ENCODE assay signal across 19 mouse cellular contexts in genomic region chr6:24546716-24547420, GRCm38 (mm10). TPM values are rescaled to one million over a fixed set of nuclear protein-coding genes. Genes with fewer than 3 reads are reported as not detected.
DNase-seq lines count a peak whose midpoint lies in the region; ATAC-seq and TF ChIP-seq lines count a peak whose summit lies in the region.
"Had no signal": no experiment of that assay in that cellular context is flagged by ENCODE, and none has a peak within 500 bp of the region (broad histone marks: within the 10 kb centered on the region; RNA-seq: fewer than 3 reads in every experiment).

No protein-coding gene starts in this region.

- H3K9me3 ChIP-seq in intestine, embryonic 16.5 days (ENCODE audit: control insufficient read depth, low read length): no peaks in the 10 kb centered on the region
- no peaks in the 10 kb centered on the region for H3K9me3 ChIP-seq in stomach, embryonic 14.5 days (ENCODE audit: control insufficient read depth, low read depth, low read length)
- H3K9me3 ChIP-seq: liver, embryonic 13.5 days; neural tube, embryonic 13.5 days had no signal

- intact Hi-C loops in heart, adult 2 months (cut with DNase I): no loop called here

- no peak for TF ChIP-seq CTCF in heart, adult 2 months (IDR thresholded peaks at IDR 0.05)

- H3K4me3 ChIP-seq in heart, adult 2 months: no peak overlapping the region
- H3K4me3 ChIP-seq in intestine, embryonic 16.5 days (ENCODE audit: low read length): no peak overlapping the region
- H3K4me3 ChIP-seq in stomach, embryonic 14.5 days (ENCODE audit: low read depth, low read length): no peak overlapping the region
- H3K4me3 ChIP-seq: liver, embryonic 13.5 days; megakaryocyte, embryonic 14.5 days; neural tube, embryonic 13.5 days had no signal

- peak; percentile 98 for ATAC-seq in intestine, embryonic 16.5 days
- ATAC-seq in stomach, embryonic 14.5 days (ENCODE audit: insufficient number of reproducible peaks, insufficient read depth, low FRiP score, low read depth): peak; percentile 85
- ATAC-seq: forebrain, embryonic 14.5 days had no signal

- H3K36me3 ChIP-seq in heart, adult 2 months (ENCODE audit: control insufficient read depth, insufficient read depth, low read length): peaks cover 4% of the 10 kb centered on the region; the same call in 1 of the 2 replicates
- H3K36me3 ChIP-seq in intestine, embryonic 16.5 days (ENCODE audit: control insufficient read depth, insufficient read depth, low read length): no peaks in the 10 kb centered on the region
- no peaks in the 10 kb centered on the region for H3K36me3 ChIP-seq in stomach, embryonic 14.5 days (ENCODE audit: control insufficient read depth, insufficient read depth, low read length)
- H3K36me3 ChIP-seq: liver, embryonic 13.5 days; neural tube, embryonic 13.5 days had no signal

- H3K27ac ChIP-seq in heart, adult 2 months: peak overlapping the region; percentile 49
- no peak overlapping the region for H3K27ac ChIP-seq in intestine, embryonic 16.5 days (ENCODE audit: low read length)
- H3K27ac ChIP-seq in stomach, embryonic 14.5 days (ENCODE audit: low read length): no peak overlapping the region
- H3K27ac ChIP-seq: liver, embryonic 13.5 days; neural tube, embryonic 13.5 days had no signal

- H3K79me2 ChIP-seq in heart, adult 2 months (replicated peaks; ENCODE audit: control insufficient read depth, insufficient read depth, low read length): no peaks in the 10 kb centered on the region

- peaks cover under 1% of the 10 kb centered on the region; the same call in 1 of the 2 replicates for H3K4me1 ChIP-seq in heart, adult 2 months (ENCODE audit: control insufficient read depth, insufficient read depth, low read length)
- H3K4me1 ChIP-seq in intestine, embryonic 16.5 days (ENCODE audit: control insufficient read depth, insufficient read depth, low read length): no peaks in the 10 kb centered on the region
- H3K4me1 ChIP-seq in stomach, embryonic 14.5 days (ENCODE audit: control insufficient read depth, insufficient read depth, low read length): no peaks in the 10 kb centered on the region
- H3K4me1 ChIP-seq: liver, embryonic 13.5 days; megakaryocyte, embryonic 14.5 days; neural tube, embryonic 13.5 days had no signal

- TF ChIP-seq POLR2A in heart, adult 2 months (IDR thresholded peaks at IDR 0.05; ENCODE audit: insufficient read depth, low read depth, low read length): no peak

- WGBS in heart, adult 2 months: 9% methylated on average over 1 of the region's 1 CpGs
- WGBS in intestine, embryonic 16.5 days: 38% methylated on average over 1 of the region's 1 CpGs
- WGBS in stomach, embryonic 14.5 days: 50% methylated on average over 1 of the region's 1 CpGs

- H3K27me3 ChIP-seq in heart, adult 2 months (ENCODE audit: control insufficient read depth, insufficient read depth, low read length): no peaks in the 10 kb centered on the region
- H3K27me3 ChIP-seq in intestine, embryonic 16.5 days (replicated peaks; ENCODE audit: control insufficient read depth, insufficient read depth, low read length): no peaks in the 10 kb centered on the region
- H3K27me3 ChIP-seq in stomach, embryonic 14.5 days (ENCODE audit: control insufficient read depth, insufficient read depth, low read length): no peaks in the 10 kb centered on the region
- H3K27me3 ChIP-seq: liver, embryonic 13.5 days; megakaryocyte, embryonic 14.5 days; neural tube, embryonic 13.5 days had no signal

- no peak overlapping the region for H3K4me2 ChIP-seq in intestine, embryonic 16.5 days (ENCODE audit: low read depth, low read length)
- H3K4me2 ChIP-seq in stomach, embryonic 14.5 days (replicated peaks; ENCODE audit: low read depth, low read length): no peak overlapping the region
- H3K4me2 ChIP-seq: liver, embryonic 13.5 days; neural tube, embryonic 13.5 days had no signal

- DNase-seq in heart, adult 2 months: no peak
- no peak for DNase-seq in heart, postnatal 4 days
- peak; percentile 37 to 77 for DNase-seq in kidney, adult 8-10 months
- DNase-seq in kidney, postnatal 10 days: no peak
- DNase-seq in frontal cortex, adult 2 months (ENCODE audit: extremely low spot score in 1 of 2, low spot score in 1 of 2): no peak
- no peak for DNase-seq in right cerebral cortex, adult 18-20 months
- DNase-seq: adrenal gland, adult 2 months; cerebellum, adult 8-10 months; liver, embryonic 13.5 days; retina, postnatal 1 day had no signal

- no peak overlapping the region for H3K9ac ChIP-seq in heart, adult 2 months (ENCODE audit: low read depth, low read length)
- no peak overlapping the region for H3K9ac ChIP-seq in intestine, embryonic 16.5 days (ENCODE audit: low read depth, low read length)
- H3K9ac ChIP-seq in stomach, embryonic 14.5 days (replicated peaks; ENCODE audit: low read depth, low read length): no peak overlapping the region
- H3K9ac ChIP-seq: liver, embryonic 13.5 days; neural tube, embryonic 13.5 days had no signal

- no peak for TF ChIP-seq EP300 in heart, adult 2 months (IDR thresholded peaks at IDR 0.05; ENCODE audit: insufficient read depth, low read depth, low read length)

RNA-seq across cellular contexts. Expression of gene Asb15, which starts 18.9 kb away (rescaled TPM):
- 10 to 100 TPM; 61.4 to 69.9 TPM for total RNA-seq in heart, adult 2 months (2021)
- 31.0 and 61.4 TPM in 2 replicates for polyA plus RNA-seq in heart, adult 2 months (2012; rRNA removed)
- total RNA-seq in heart, postnatal 4 days (2021): 1 to 10 TPM; 6.2 to 6.3 TPM
- polyA plus RNA-seq in intestine, embryonic 16.5 days (2015; fragmentation: Nextera tagmentation; extraction: Ambion mirVana): not detected in 2 replicates
- not detected in 2 replicates for polyA plus RNA-seq in stomach, embryonic 14.5 days (2014; fragmentation: Nextera tagmentation; extraction: Ambion mirVana)
- polyA plus RNA-seq in frontal cortex, adult 2 months (2012; rRNA removed): 0.02 and 0.04 TPM in 2 replicates
- total RNA-seq: adrenal gland, adult 2 months; hematopoietic stem cell, adult 5-6 weeks; layer of hippocampus, postnatal 10 days; left cerebral cortex, postnatal 25 days had no signal
- polyA plus RNA-seq: adrenal gland, adult 2 months; forebrain, embryonic 14.5 days; liver, embryonic 13.5 days; neural tube, embryonic 13.5 days; spleen, adult 2 months had no signal

RNA-seq across cellular contexts. Expression of gene Ndufa5, which starts 19.1 kb away (rescaled TPM):
- 1,000 to 10,000 TPM; 1,490 to 1,734 TPM for total RNA-seq in heart, adult 2 months (2021)
- polyA plus RNA-seq in heart, adult 2 months (2012; rRNA removed): 66.3 and 92.6 TPM in 2 replicates
- 100 to 1,000 TPM; 799 to 849 TPM for total RNA-seq in heart, postnatal 4 days (2021)
- 380 and 393 TPM in 2 replicates for polyA plus RNA-seq in intestine, embryonic 16.5 days (2015; fragmentation: Nextera tagmentation; extraction: Ambion mirVana)
- 348 and 357 TPM in 2 replicates for polyA plus RNA-seq in stomach, embryonic 14.5 days (2014; fragmentation: Nextera tagmentation; extraction: Ambion mirVana)
- polyA plus RNA-seq in frontal cortex, adult 2 months (2012; rRNA removed): 88.3 and 115 TPM in 2 replicates

RNA-seq across cellular contexts. Expression of gene Iqub, which starts 32.0 kb away (rescaled TPM):
- total RNA-seq in heart, adult 2 months (2021): under 1 TPM; 0.47 to 0.52 TPM
- 0.06 and 0.08 TPM in 2 replicates for polyA plus RNA-seq in heart, adult 2 months (2012; rRNA removed)
- total RNA-seq in heart, postnatal 4 days (2021): under 1 TPM; 0.23 to 0.36 TPM
- 0.04 TPM in 1 of 2 replicates, not detected in the other for polyA plus RNA-seq in intestine, embryonic 16.5 days (2015; fragmentation: Nextera tagmentation; extraction: Ambion mirVana)
- polyA plus RNA-seq in stomach, embryonic 14.5 days (2014; fragmentation: Nextera tagmentation; extraction: Ambion mirVana): 0.08 TPM in 1 of 2 replicates, not detected in the other
- 1.6 and 1.7 TPM in 2 replicates for polyA plus RNA-seq in frontal cortex, adult 2 months (2012; rRNA removed)
- total RNA-seq: hematopoietic stem cell, adult 5-6 weeks had no signal
- polyA plus RNA-seq: adrenal gland, adult 2 months; liver, embryonic 13.5 days; spleen, adult 2 months had no signal

RNA-seq across cellular contexts. Expression of gene Lmod2, which starts 50.7 kb away (rescaled TPM):
- total RNA-seq in heart, adult 2 months (2021): 100 to 1,000 TPM; 691 to 757 TPM
- 191 and 268 TPM in 2 replicates for polyA plus RNA-seq in heart, adult 2 months (2012; rRNA removed)
- 100 to 1,000 TPM; 183 to 207 TPM for total RNA-seq in heart, postnatal 4 days (2021)
- 0.09 TPM in 1 of 2 replicates, not detected in the other for polyA plus RNA-seq in intestine, embryonic 16.5 days (2015; fragmentation: Nextera tagmentation; extraction: Ambion mirVana)
- polyA plus RNA-seq in stomach, embryonic 14.5 days (2014; fragmentation: Nextera tagmentation; extraction: Ambion mirVana): not detected in 2 replicates
- not detected in 2 replicates for polyA plus RNA-seq in frontal cortex, adult 2 months (2012; rRNA removed)
- total RNA-seq: hematopoietic stem cell, adult 5-6 weeks; layer of hippocampus, postnatal 10 days; left cerebral cortex, postnatal 25 days had no signal
- polyA plus RNA-seq: adrenal gland, adult 2 months; forebrain, embryonic 14.5 days; spleen, adult 2 months had no signal

Comparison
In these comparisons a context has a peak if more than half of its experiments do, and no peak if none do; other contexts are left out.
1. DNase-seq: peak in kidney, adult 8-10 months (2 of 2); none in heart, adult 2 months (0 of 2), heart, postnatal 4 days (single experiment), kidney, postnatal 10 days (single experiment), frontal cortex, adult 2 months (0 of 2) and right cerebral cortex, adult 18-20 months (single experiment).
2. RNA of gene Asb15, which starts 18.9 kb away (polyA plus RNA-seq): 31.0 to 61.4 TPM in heart, adult 2 months; 0.02 to 0.04 TPM in frontal cortex, adult 2 months, not detected in intestine, embryonic 16.5 days and not detected in stomach, embryonic 14.5 days; every median in the first group is over 10 times any median in the second.